Mouse (Mus musculus) liver, embryonic 16.5 days (tissue): ENCODE measurements around the gene Cyb561d2. TPM values are rescaled to one million over a fixed set of nuclear protein-coding genes. Genes with fewer than 3 reads are reported as not detected.

Experiments used
- ATAC-seq: fragments of 200-750 bp; cut with Nextera tagmentation; 2 replicates; pipeline ENCODE4 v1.8.0; 2017; ENCODE audit warnings: low read depth, mild to moderate bottlenecking, moderate number of reproducible peaks, moderate library complexity
- H3K27ac ChIP-seq: fragments of 300-500 bp; sonication (generic); 2 replicates; pipeline ENCODE4 v1.5.1; 2014; ENCODE audit warnings: mild to moderate bottlenecking, low read length
- H3K27me3 ChIP-seq: fragments of 300-500 bp; sonication (generic); 2 replicates; pipeline ENCODE4 v1.6.1; 2014; ENCODE audit warnings: low read depth, low read length, mixed read lengths; ENCODE audit not compliant: control insufficient read depth, insufficient read depth
- H3K36me3 ChIP-seq: fragments of 300-500 bp; sonication (generic); 2 replicates; pipeline ENCODE4 v1.6.1; 2014; ENCODE audit warnings: mild to moderate bottlenecking; ENCODE audit not compliant: control insufficient read depth, insufficient read depth
- H3K4me1 ChIP-seq: fragments of 300-500 bp; sonication (generic); 2 replicates; pipeline ENCODE4 v1.6.1; 2014; ENCODE audit warnings: low read depth, low read length, mixed read lengths; ENCODE audit not compliant: control insufficient read depth
- H3K4me2 ChIP-seq: fragments of 300-500 bp; sonication (generic); 2 replicates; pipeline ENCODE4 v1.6.1; 2014; ENCODE audit warnings: low read depth, low read length, mixed read lengths
- H3K4me3 ChIP-seq: fragments of 300-500 bp; sonication (generic); 2 replicates; pipeline ENCODE4 v1.5.1; 2014; ENCODE audit warnings: low read depth, mild to moderate bottlenecking, low read length
- H3K9ac ChIP-seq: fragments of 300-500 bp; sonication (generic); 2 replicates; pipeline ENCODE4 v1.6.1; 2014; ENCODE audit warnings: low read depth, low read length
- H3K9me3 ChIP-seq: fragments of 300-500 bp; sonication (generic); replicated peaks from 2 replicates; pipeline ENCODE4 v1.6.1; 2016; ENCODE audit warnings: low read length; ENCODE audit not compliant: control insufficient read depth
- WGBS: fragments of 180-500 bp; shearing (Covaris S2); extraction: QIAGEN DNeasy Blood & Tissue Kit; methylation state at CpG from one replicate; pipeline ENCODE4 v1.1.7; 2014; ENCODE audit not compliant: insufficient replicate concordance; 5-methylcytosine and 5-hydroxymethylcytosine counted together
- polyA plus RNA-seq: library from polyadenylated mRNA; unstranded; fragments of >200 nt; fragmentation: Nextera tagmentation; extraction: Ambion mirVana; gene quantifications from 2 replicates; pipeline ENCODE4 v1.2.1, GENCODE M21; 2015

The Cyb561d2 gene
- polyA plus RNA-seq = 10.6 and 11.2 TPM in 2 replicates

DNA sequence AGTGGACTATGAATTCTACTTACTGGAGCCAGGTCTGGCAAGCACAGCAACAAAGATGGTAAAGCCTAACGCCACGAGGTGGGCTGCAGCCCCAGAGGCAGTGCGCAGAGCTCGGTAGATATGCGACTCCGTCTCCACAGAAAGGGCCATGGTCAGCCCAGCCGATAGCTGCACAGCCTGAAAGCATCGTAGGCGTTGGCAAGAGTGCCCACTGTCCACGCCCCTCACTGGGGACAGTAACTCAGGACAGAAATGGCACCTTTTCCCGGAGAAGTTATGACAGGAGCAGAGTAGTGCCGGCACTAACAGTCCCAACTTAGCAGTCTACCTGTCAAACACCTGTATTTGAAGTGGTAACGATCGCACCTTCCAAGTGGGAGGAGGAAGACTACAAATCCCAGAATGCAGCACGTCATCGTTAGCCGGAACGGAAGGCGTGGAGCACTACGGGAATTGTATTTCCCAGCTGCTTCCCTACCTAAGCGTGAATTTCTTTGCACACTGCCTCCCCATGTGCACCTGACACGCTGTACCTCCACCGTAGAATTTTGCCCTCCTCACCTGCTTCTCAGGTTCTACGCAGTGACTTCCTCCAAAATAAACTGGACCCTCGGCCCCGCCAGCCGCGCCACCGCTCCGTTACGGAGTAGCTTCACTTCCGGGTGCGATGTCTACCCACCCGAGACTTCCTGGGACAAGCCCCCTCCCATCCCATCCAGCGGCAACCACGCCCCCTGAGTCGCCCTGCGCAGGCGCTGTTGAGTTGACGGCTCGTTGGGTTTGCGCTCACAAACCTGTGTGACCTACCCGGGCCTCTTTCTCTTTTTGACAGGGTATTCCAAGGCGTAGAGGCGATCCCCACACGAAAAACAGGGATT lies at the start of gene Cyb561d2, which contains the start of gene Nprl2:
TSS of gene Cyb561d2 (minus strand) at position 720 of the 878 bp plus-strand sequence.
TSS of gene Nprl2 (plus strand) at position 753 of the 878 bp plus-strand sequence.
- H3K27ac ChIP-seq = peak within 1 kb of the TSS; percentile 77
- H3K4me2 ChIP-seq = peak within 1 kb of the TSS; percentile 84
- peak within 1 kb of the TSS; percentile 77 for H3K4me3 ChIP-seq
- peaks cover 20% of the 10 kb centered on the region for H3K36me3 ChIP-seq
- peaks cover 31% of the 10 kb centered on the region for H3K4me1 ChIP-seq
- peak within 1 kb of the TSS; percentile 67 for H3K9ac ChIP-seq
- H3K9me3 ChIP-seq = no peaks in the 10 kb centered on the region
- WGBS = under 1% methylated on average over 46 of the region's 46 CpGs
- no peaks in the 10 kb centered on the region for H3K27me3 ChIP-seq
- ATAC-seq = peak; percentile 86

- peak overlapping the region; percentile 91 for H3K4me3 ChIP-seq
- 89% methylated on average over 6 of the region's 6 CpGs for whole genome bisulfite sequencing
- no peaks in the 10 kb centered on the region for H3K27me3 ChIP-seq
- H3K4me1 ChIP-seq = peaks cover 33% of the 10 kb centered on the region
- no peak for ATAC-seq
- peak overlapping the region; percentile 94 for H3K27ac ChIP-seq
- peak overlapping the region; percentile 83 for H3K4me2 ChIP-seq
- peak overlapping the region; percentile 14; the same call in 1 of the 2 replicates for H3K9ac ChIP-seq
- H3K9me3 ChIP-seq = no peaks in the 10 kb centered on the region
- peaks cover 53% of the 10 kb centered on the region for H3K36me3 ChIP-seq
Measured at GRCm38 (mm10) chr9:107590773-107591060, 48.7 kb upstream of the Cyb561d2 start.

DNA sequence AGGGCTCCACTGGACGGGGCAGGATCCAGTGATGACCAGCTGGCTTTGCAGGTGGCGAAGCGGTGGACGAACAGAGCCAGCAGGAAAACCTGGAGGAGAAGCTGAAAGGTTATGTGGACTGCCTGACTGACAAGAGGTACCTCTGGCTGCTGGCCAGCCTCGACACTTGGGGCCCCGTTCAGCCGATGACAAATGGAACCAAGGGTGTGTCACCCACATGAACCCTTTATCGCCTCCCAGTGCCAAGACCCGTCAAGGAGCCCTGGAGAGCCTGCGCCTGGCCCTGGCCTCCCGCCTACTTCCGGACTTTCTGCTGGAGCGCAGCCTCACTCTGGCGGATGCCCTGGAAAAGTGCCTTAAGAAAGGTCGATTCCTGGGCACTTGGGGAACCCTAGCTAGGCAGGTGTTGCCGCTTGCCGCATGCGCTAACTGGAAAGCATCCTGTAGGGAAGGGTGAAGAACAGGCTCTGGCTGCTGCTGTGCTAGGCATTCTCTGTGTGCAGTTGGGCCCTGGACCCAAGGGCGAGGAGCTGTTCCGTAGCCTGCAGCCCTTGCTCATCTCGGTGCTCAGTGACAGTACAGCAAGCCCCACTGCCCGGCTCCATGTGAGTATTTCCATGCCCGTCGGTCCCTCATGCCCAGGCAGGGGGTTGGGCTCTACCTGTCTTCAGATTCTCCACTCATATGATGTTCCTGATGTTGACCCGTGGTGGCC lies 48.2 kb upstream of the Cyb561d2 start:
- Histone ChIP-seq H3K4me3 (peak overlapping the region; percentile 91), H3K36me3 (peaks cover 53% of the 10 kb centered on the region), H3K4me2 (peak overlapping the region; percentile 83), H3K9me3 (no peaks in the 10 kb centered on the region), H3K9ac (peak overlapping the region; percentile 93), H3K4me1 (peaks cover 37% of the 10 kb centered on the region), H3K27me3 (no peaks in the 10 kb centered on the region), H3K27ac (peak overlapping the region; percentile 94)
- peak; percentile 22 for ATAC-seq
- 59% methylated on average over 25 of the region's 25 CpGs for WGBS

- ATAC-seq = peak; percentile 22
- Histone ChIP-seq H3K4me1 (peaks cover 37% of the 10 kb centered on the region), H3K9me3 (no peaks in the 10 kb centered on the region), H3K27me3 (no peaks in the 10 kb centered on the region), H3K4me2 (peak overlapping the region; percentile 83), H3K9ac (peak overlapping the region; percentile 93), H3K4me3 (peak overlapping the region; percentile 91), H3K27ac (peak overlapping the region; percentile 94), H3K36me3 (peaks cover 39% of the 10 kb centered on the region)
- WGBS = under 1% methylated on average over 33 of the region's 33 CpGs
Measured at GRCm38 (mm10) chr9:107587833-107588639, 46.0 kb upstream of the Cyb561d2 start.

DNA sequence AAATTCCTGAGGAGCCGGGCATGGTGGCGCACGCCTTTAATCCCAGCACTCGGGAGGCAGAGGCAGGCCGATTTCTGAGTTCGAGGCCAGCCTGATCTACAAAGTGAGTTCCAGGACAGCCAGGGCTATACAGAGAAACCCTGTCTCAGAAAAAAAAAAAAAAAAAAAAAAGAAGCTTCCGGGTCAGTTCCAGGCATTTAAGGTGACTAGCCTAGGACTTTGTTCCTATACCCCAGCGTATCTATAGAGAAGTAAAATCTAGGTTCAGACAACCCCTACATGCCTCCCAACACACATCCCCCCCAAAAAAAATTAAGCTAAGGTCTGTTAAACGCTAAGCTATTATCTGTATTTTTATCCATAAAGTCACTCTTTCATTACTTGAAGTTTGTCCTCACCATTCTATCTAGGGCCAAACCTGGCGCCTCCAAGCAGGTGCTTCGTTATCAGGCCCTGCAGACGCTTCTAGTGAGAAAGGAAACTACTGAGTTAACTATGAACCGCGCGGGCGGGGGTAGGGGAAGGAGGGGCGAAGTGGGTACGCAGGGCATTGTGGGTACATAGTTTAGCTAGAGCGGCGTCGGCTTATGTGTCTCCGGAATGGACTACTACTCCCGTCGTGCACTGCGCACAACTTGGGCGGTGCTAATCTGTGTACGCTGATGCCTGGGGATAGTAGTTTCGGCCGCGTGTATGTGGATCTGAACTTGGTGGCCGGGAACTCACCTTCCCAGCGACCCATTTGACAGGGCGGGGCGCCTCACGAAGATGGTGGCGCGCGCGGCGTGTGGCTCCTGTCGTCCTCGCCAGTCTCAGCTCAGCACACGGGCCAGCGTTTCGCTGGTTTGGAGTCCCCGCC lies 45.2 kb upstream of the Cyb561d2 start, which contains the start of gene Ifrd2:
TSS of gene Ifrd2 (plus strand) at position 669 of the 859 bp plus-strand sequence.
- Histone ChIP-seq H3K36me3 (peaks cover 32% of the 10 kb centered on the region), H3K4me1 (peaks cover 44% of the 10 kb centered on the region), H3K27ac (peak within 1 kb of the TSS; percentile 94), H3K9me3 (no peaks in the 10 kb centered on the region), H3K27me3 (no peaks in the 10 kb centered on the region), H3K4me2 (peak within 1 kb of the TSS; percentile 83), H3K4me3 (peak within 1 kb of the TSS; percentile 91), H3K9ac (peak within 1 kb of the TSS; percentile 93)
- ATAC-seq = peak; percentile 92
- 6% methylated on average over 46 of the region's 46 CpGs for WGBS

DNA sequence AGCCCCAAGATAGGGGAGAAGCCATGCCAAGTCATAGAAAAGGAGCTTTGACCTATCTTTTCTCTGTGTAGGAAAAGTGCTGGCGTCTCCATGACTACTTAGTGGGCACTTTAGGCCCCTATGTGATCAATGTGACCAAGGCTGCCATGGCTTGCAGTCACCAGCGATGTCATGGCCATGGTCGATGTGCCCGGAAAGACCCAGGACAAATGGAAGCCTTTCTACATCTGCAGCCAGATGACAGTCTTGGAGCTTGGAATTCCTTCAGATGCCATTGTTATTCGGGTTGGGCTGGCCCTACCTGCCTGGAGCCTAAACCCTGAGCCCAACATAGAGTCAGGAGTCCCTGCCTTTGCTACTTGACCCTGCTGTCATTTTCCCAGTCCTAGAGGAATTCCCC lies 44.5 kb upstream of the Cyb561d2 start:
- H3K4me3 ChIP-seq = peak overlapping the region; percentile 59
- WGBS = 78% methylated on average over 5 of the region's 5 CpGs
- H3K36me3 ChIP-seq = peaks cover 25% of the 10 kb centered on the region
- peaks cover 51% of the 10 kb centered on the region for H3K4me1 ChIP-seq
- no peak for ATAC-seq
- no peaks in the 10 kb centered on the region for H3K9me3 ChIP-seq
- no peaks in the 10 kb centered on the region for H3K27me3 ChIP-seq
- H3K27ac ChIP-seq = peak overlapping the region; percentile 93
- peak overlapping the region; percentile 68 for H3K4me2 ChIP-seq
- H3K9ac ChIP-seq = peak overlapping the region; percentile 48

DNA sequence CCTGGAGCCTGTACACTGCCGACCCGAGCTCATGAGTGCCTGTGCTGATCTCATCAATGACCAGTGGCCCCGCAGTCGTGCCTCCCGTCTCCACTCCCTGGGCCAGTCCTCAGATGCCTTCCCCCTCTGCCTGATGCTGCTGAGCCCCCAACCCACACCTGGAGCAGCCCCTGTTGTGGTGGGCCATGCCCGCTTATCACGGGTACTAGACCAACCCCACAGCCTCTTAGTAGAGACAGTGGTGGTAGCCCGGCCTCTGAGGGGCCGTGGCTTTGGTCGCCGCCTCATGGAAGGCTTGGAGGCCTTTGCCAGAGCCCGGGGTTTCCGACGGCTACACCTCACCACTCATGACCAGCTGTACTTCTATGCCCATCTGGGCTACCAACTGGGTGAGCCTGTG lies 41.2 kb upstream of the Cyb561d2 start:
- H3K4me1 ChIP-seq = peaks cover 41% of the 10 kb centered on the region
- H3K9ac ChIP-seq = no peak overlapping the region
- no peak overlapping the region for H3K4me2 ChIP-seq
- peaks cover 7% of the 10 kb centered on the region for H3K36me3 ChIP-seq
- H3K27ac ChIP-seq = no peak overlapping the region; the same call in 1 of the 2 replicates
- no peaks in the 10 kb centered on the region for H3K9me3 ChIP-seq
- ATAC-seq = no peak
- 89% methylated on average over 14 of the region's 14 CpGs for WGBS
- H3K4me3 ChIP-seq = no peak overlapping the region
- no peaks in the 10 kb centered on the region for H3K27me3 ChIP-seq
